24 mouse cellular contexts compared by ENCODE assay signal in the genomic region with DNA sequence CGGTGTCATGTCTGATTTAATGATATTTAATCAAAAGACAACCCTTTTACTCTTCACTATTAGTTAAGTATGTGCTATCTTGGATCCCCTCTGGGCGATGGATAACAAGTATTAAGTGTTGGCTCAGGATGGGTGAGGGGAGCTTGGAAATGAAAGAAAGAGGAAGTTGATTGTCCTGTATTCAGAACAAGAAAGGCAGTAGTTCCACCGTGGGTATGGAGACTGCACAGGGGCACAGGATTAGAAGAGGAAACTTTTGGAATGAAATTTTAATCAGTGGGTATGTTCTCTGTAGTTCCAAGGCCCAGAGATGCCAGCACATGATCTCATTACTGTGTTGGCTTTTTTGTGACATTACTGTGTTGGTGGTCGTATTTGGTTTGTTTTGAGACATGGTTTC. TPM values are rescaled to one million over a fixed set of nuclear protein-coding genes. Genes with fewer than 3 reads are reported as not detected.
DNase-seq lines count a peak whose midpoint lies in the region; ATAC-seq and TF ChIP-seq lines count a peak whose summit lies in the region.
"Had no signal": no experiment of that assay in that cellular context is flagged by ENCODE, and none has a peak within 500 bp of the region (broad histone marks: within the 10 kb centered on the region; RNA-seq: fewer than 3 reads in every experiment).

No protein-coding gene starts in this region.

- H3K9ac ChIP-seq in neural tube, embryonic 12.5 days, result no peak overlapping the region
- H3K9ac ChIP-seq in liver, embryonic 12.5 days, result peak overlapping the region; percentile 89

- no peak for DNase-seq in heart, embryonic 10.5 days (ENCODE audit: low spot score)
- no peak for DNase-seq in heart, adult 11 months
- DNase-seq in neural tube, embryonic 10.5 days (ENCODE audit: extremely low spot score, low spot score), result no peak
- no peak for DNase-seq in thymus, postnatal 0 days (ENCODE audit: low spot score)
- no peak for DNase-seq in layer of hippocampus, postnatal 25 days (ENCODE audit: extremely low spot score in 1 of 2, low spot score in 1 of 2)
- no peak for DNase-seq in layer of hippocampus, adult 2 months (ENCODE audit: low spot score in 2 of 2)
- DNase-seq: cerebellum, adult 9-11 months; kidney, adult 11 months; lung, postnatal 10 days; midbrain, embryonic 14.5 days; right cerebral cortex, postnatal 14 days; spleen, adult 18-20 months had no signal

- H3K4me2 ChIP-seq in neural tube, embryonic 12.5 days (replicated peaks), result peak overlapping the region; percentile 75; the same call in 1 of the 2 replicates
- H3K4me2 ChIP-seq in liver, embryonic 12.5 days, result peak overlapping the region; percentile 84

- WGBS in heart, embryonic 10.5 days, result 71% methylated on average over 4 of the region's 4 CpGs
- 80% methylated on average over 4 of the region's 4 CpGs for WGBS in neural tube, embryonic 12.5 days
- WGBS in liver, embryonic 12.5 days (ENCODE audit: insufficient replicate concordance), result 49% methylated on average over 4 of the region's 4 CpGs

- no peak overlapping the region for H3K4me3 ChIP-seq in heart, embryonic 10.5 days
- H3K4me3 ChIP-seq in neural tube, embryonic 12.5 days, result no peak overlapping the region
- H3K4me3 ChIP-seq in liver, embryonic 12.5 days, result no peak overlapping the region
- H3K4me3 ChIP-seq in layer of hippocampus, adult 2 months, result no peak overlapping the region

- peaks cover 25% of the 10 kb centered on the region for H3K4me1 ChIP-seq in heart, embryonic 10.5 days
- H3K4me1 ChIP-seq in neural tube, embryonic 12.5 days, result peaks cover 17% of the 10 kb centered on the region
- H3K4me1 ChIP-seq in liver, embryonic 12.5 days, result peaks cover 32% of the 10 kb centered on the region

- no peak for ATAC-seq in neural tube, embryonic 12.5 days (ENCODE audit: low FRiP score, low read depth)
- ATAC-seq in liver, embryonic 12.5 days, result no peak

- H3K9me3 ChIP-seq in heart, embryonic 10.5 days, result no peaks in the 10 kb centered on the region
- no peaks in the 10 kb centered on the region for H3K9me3 ChIP-seq in neural tube, embryonic 12.5 days
- peaks cover 9% of the 10 kb centered on the region for H3K9me3 ChIP-seq in liver, embryonic 12.5 days (replicated peaks)
- H3K9me3 ChIP-seq: forebrain, embryonic 15.5 days; neural tube, embryonic 15.5 days had no signal

- TF ChIP-seq CTCF in layer of hippocampus, adult 2 months (conservative IDR thresholded peaks at IDR 0.05), result no peak

- H3K36me3 ChIP-seq in heart, embryonic 10.5 days, result peaks cover 8% of the 10 kb centered on the region; the same call in 1 of the 2 replicates
- H3K36me3 ChIP-seq in neural tube, embryonic 12.5 days, result no peaks in the 10 kb centered on the region
- peaks cover 15% of the 10 kb centered on the region for H3K36me3 ChIP-seq in liver, embryonic 12.5 days
- H3K36me3 ChIP-seq: forebrain, embryonic 15.5 days had no signal

- no peaks in the 10 kb centered on the region for H3K27me3 ChIP-seq in heart, embryonic 10.5 days (ENCODE audit: insufficient read depth, poor library complexity, severe bottlenecking)
- no peaks in the 10 kb centered on the region for H3K27me3 ChIP-seq in neural tube, embryonic 12.5 days (replicated peaks)
- H3K27me3 ChIP-seq in liver, embryonic 12.5 days (replicated peaks), result no peaks in the 10 kb centered on the region
- H3K27me3 ChIP-seq: embryonic facial prominence, embryonic 13.5 days; forebrain, embryonic 15.5 days; neural tube, embryonic 15.5 days had no signal

- peak overlapping the region; percentile 98 for H3K27ac ChIP-seq in heart, embryonic 10.5 days
- no peak overlapping the region for H3K27ac ChIP-seq in neural tube, embryonic 12.5 days
- H3K27ac ChIP-seq in liver, embryonic 12.5 days, result peak overlapping the region; percentile 99; the same call in 1 of the 2 replicates
- no peak overlapping the region for H3K27ac ChIP-seq in layer of hippocampus, adult 2 months

RNA-seq across cellular contexts. Expression of gene Kctd20, which starts 1.0 kb away (rescaled TPM):
- 80.3 and 85.4 TPM in 2 replicates for polyA plus RNA-seq in heart, embryonic 10.5 days (2016; fragmentation: Nextera tagmentation; extraction: Ambion mirVana)
- polyA plus RNA-seq in neural tube, embryonic 12.5 days (2016; fragmentation: Nextera tagmentation; extraction: Ambion mirVana), result 115 and 117 TPM in 2 replicates
- 87.0 and 92.4 TPM in 2 replicates for polyA plus RNA-seq in liver, embryonic 12.5 days (2016; fragmentation: Nextera tagmentation; extraction: Ambion mirVana)
- 64.7 and 65.8 TPM in 2 replicates for polyA plus RNA-seq in thymus, postnatal 0 days (2015; fragmentation: Nextera tagmentation; extraction: Ambion mirVana)
- total RNA-seq in layer of hippocampus, postnatal 25 days (2021), result 10 to 100 TPM; 67.1 to 75.4 TPM
- total RNA-seq in layer of hippocampus, adult 2 months (2021), result 10 to 100 TPM; 58.7 to 64.4 TPM

RNA-seq across cellular contexts. Expression of gene Pxt1, which starts 7.1 kb away (rescaled TPM):
- polyA plus RNA-seq in heart, embryonic 10.5 days (2016; fragmentation: Nextera tagmentation; extraction: Ambion mirVana), result 0.21 and 0.26 TPM in 2 replicates
- polyA plus RNA-seq in neural tube, embryonic 12.5 days (2016; fragmentation: Nextera tagmentation; extraction: Ambion mirVana), result not detected in 2 replicates
- 0.51 and 0.73 TPM in 2 replicates for polyA plus RNA-seq in liver, embryonic 12.5 days (2016; fragmentation: Nextera tagmentation; extraction: Ambion mirVana)
- polyA plus RNA-seq in thymus, postnatal 0 days (2015; fragmentation: Nextera tagmentation; extraction: Ambion mirVana), result not detected in 2 replicates
- not detected for total RNA-seq in layer of hippocampus, postnatal 25 days (2021)
- total RNA-seq in layer of hippocampus, adult 2 months (2021), result not detected
- total RNA-seq: gastrocnemius, postnatal 4 days; layer of hippocampus, postnatal 14 days; left cerebral cortex, postnatal 25 days had no signal
- polyA plus RNA-seq: cortical plate, adult 2 months; embryonic facial prominence, embryonic 13.5 days; forebrain, embryonic 15.5 days; heart, embryonic 11.5 days; midbrain, embryonic 14.5 days; neural tube, embryonic 15.5 days; stomach, embryonic 14.5 days; urinary bladder, adult 2 months had no signal

RNA-seq across cellular contexts. Expression of gene 4930539E08Rik, which starts 35.6 kb away (rescaled TPM):
- 0.13 and 0.25 TPM in 2 replicates for polyA plus RNA-seq in heart, embryonic 10.5 days (2016; fragmentation: Nextera tagmentation; extraction: Ambion mirVana)
- 0.09 and 0.38 TPM in 2 replicates for polyA plus RNA-seq in neural tube, embryonic 12.5 days (2016; fragmentation: Nextera tagmentation; extraction: Ambion mirVana)
- 0.17 and 0.25 TPM in 2 replicates for polyA plus RNA-seq in liver, embryonic 12.5 days (2016; fragmentation: Nextera tagmentation; extraction: Ambion mirVana)
- 1.4 and 2.2 TPM in 2 replicates for polyA plus RNA-seq in thymus, postnatal 0 days (2015; fragmentation: Nextera tagmentation; extraction: Ambion mirVana)
- total RNA-seq in layer of hippocampus, postnatal 25 days (2021), result 1 to 10 TPM; 3.1 to 3.9 TPM
- total RNA-seq in layer of hippocampus, adult 2 months (2021), result 1 to 10 TPM; 4.0 to 4.1 TPM
- polyA plus RNA-seq: heart, embryonic 11.5 days had no signal

RNA-seq across cellular contexts. Expression of gene Stk38, which starts 57.0 kb away (rescaled TPM):
- polyA plus RNA-seq in heart, embryonic 10.5 days (2016; fragmentation: Nextera tagmentation; extraction: Ambion mirVana), result 92.2 and 93.7 TPM in 2 replicates
- polyA plus RNA-seq in neural tube, embryonic 12.5 days (2016; fragmentation: Nextera tagmentation; extraction: Ambion mirVana), result 148 and 157 TPM in 2 replicates
- 56.7 and 58.2 TPM in 2 replicates for polyA plus RNA-seq in liver, embryonic 12.5 days (2016; fragmentation: Nextera tagmentation; extraction: Ambion mirVana)
- polyA plus RNA-seq in thymus, postnatal 0 days (2015; fragmentation: Nextera tagmentation; extraction: Ambion mirVana), result 95.4 and 121 TPM in 2 replicates
- 10 to 100 TPM; 36.7 to 59.1 TPM for total RNA-seq in layer of hippocampus, postnatal 25 days (2021)
- 10 to 100 TPM; 50.4 to 65.6 TPM for total RNA-seq in layer of hippocampus, adult 2 months (2021)

Comparison
In these comparisons a context has a peak if more than half of its experiments do, and no peak if none do; other contexts are left out.
1. H3K27ac ChIP-seq: peak in heart, embryonic 10.5 days (single experiment) and liver, embryonic 12.5 days (single experiment); none in neural tube, embryonic 12.5 days (single experiment) and layer of hippocampus, adult 2 months (single experiment).